Mouse (Mus musculus): ENCODE measurements around the gene Elmsan1.

DNA sequence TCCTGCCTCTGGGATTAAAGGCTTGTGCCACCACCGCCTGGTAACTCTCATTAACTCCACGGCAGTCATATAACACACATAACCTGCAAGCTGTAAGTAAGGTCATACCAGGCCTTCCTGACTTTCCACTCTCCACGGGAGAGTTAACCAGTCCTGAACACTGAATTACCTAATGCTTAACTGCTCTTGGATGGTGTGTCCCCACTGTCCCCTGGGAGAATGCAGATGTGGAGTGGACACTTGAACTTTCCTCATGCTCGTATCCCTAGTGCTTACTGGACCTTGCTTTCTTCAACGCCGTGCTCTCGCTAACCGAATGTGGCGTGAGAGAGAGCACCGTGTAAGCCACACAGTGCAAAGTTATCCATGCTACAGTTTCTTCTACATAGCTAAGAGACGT, 8.4 kb downstream of the Elmsan1 start:
- TF ChIP-seq CTCF (IDR thresholded peaks at IDR 0.05; ENCODE audit: low read depth, low read length) (no peak), POLR2A (IDR thresholded peaks at IDR 0.05; ENCODE audit: insufficient read depth, low read length) (no peak)

All from ES-Bruce4 (cell line).